Mouse (Mus musculus) frontal cortex, postnatal 25 days (tissue): ENCODE data around the gene 4930447C04Rik.
A peak's percentile ranks its signal among the peaks of the same experiment; 100 is the strongest.

Experiments used
- DNase-seq, 2 experiments: peaks; one replicate each; pipeline ENCODE4 v3.0.0; 2022; ENCODE audit warnings: low spot score in 2 of 2

The 4930447C04Rik gene

GRCm38 (mm10) chr12:72943574-72944110 is 3.1 kb upstream of the 4930447C04Rik start:
- DNase-seq = no peak

- DNase-seq = no peak
Observed at GRCm38 (mm10) chr12:72942171-72942570, 1.6 kb upstream of the 4930447C04Rik start.

GRCm38 (mm10) chr12:72941398-72942051 is 951 bp upstream of the 4930447C04Rik start:
- DNase-seq = no peak

GRCm38 (mm10) chr12:72940822-72941397 is 336 bp upstream of the 4930447C04Rik start:
- DNase-seq = no peak

GRCm38 (mm10) chr12:72939616-72940015 is 958 bp downstream of the 4930447C04Rik start, which contains the start of gene Six6:
TSS of gene Six6 (plus strand) at chr12:72939892.
- DNase-seq = no peak

GRCm38 (mm10) chr12:72938600-72939490 is 1.7 kb downstream of the 4930447C04Rik start:
- no peak for DNase-seq

- no peak for DNase-seq
Observed at GRCm38 (mm10) chr12:72938176-72938575, 2.4 kb downstream of the 4930447C04Rik start.

GRCm38 (mm10) chr12:72937537-72938120 is 2.9 kb downstream of the 4930447C04Rik start:
- DNase-seq = no peak

- DNase-seq = no peak
Observed at GRCm38 (mm10) chr12:72936751-72937150, 3.8 kb downstream of the 4930447C04Rik start.

GRCm38 (mm10) chr12:72917159-72917993 is 23.2 kb downstream of the 4930447C04Rik start:
- no peak for DNase-seq

GRCm38 (mm10) chr12:72854377-72855032 is 86.1 kb downstream of the 4930447C04Rik start:
- DNase-seq = no peak

- no peak for DNase-seq
Observed at GRCm38 (mm10) chr12:72853406-72854076, 87.0 kb downstream of the 4930447C04Rik start.

GRCm38 (mm10) chr12:72852264-72852663 is 88.3 kb downstream of the 4930447C04Rik start:
- no peak for DNase-seq

- DNase-seq = no peak
Observed at GRCm38 (mm10) chr12:72850146-72850545, 90.4 kb downstream of the 4930447C04Rik start.

GRCm38 (mm10) chr12:72847725-72848124 is 92.8 kb downstream of the 4930447C04Rik start:
- peak in 1 of 2 experiments; percentile 29 for DNase-seq

- DNase-seq = no peak
Observed at GRCm38 (mm10) chr12:72845946-72846345, 94.6 kb downstream of the 4930447C04Rik start.

GRCm38 (mm10) chr12:72843973-72844620 is 96.5 kb downstream of the 4930447C04Rik start:
- DNase-seq = no peak

GRCm38 (mm10) chr12:72843555-72843954 is 97.0 kb downstream of the 4930447C04Rik start:
- DNase-seq = no peak

- DNase-seq = no peak
Observed at GRCm38 (mm10) chr12:72843135-72843534, 97.4 kb downstream of the 4930447C04Rik start.
